Mouse (Mus musculus): Measurements from ENCODE around the gene Tmem175. TPM values are rescaled to one million over a fixed set of nuclear protein-coding genes. Genes with fewer than 3 reads are reported as not detected.

The Tmem175 gene
- polyA plus RNA-seq, 1 experiment: 50.5 TPM

GRCm38 (mm10) chr5:108693872-108694288 lies 64.3 kb downstream of the Tmem175 start:
- 0 out of 2 replicates have a peak, but pooled peaks have one; percentile 10 for TF ChIP-seq POLR2A (IDR thresholded peaks at IDR 0.05; ENCODE audit: borderline replicate concordance, extremely low read depth, low read depth, low read length)
- no peak for TF ChIP-seq CTCF (IDR thresholded peaks at IDR 0.05; ENCODE audit: insufficient read depth, low read length)
- WGBS: under 1% methylated on average over 29 of the region's 43 CpGs
- Histone ChIP-seq H3K4me3 (replicated peaks; ENCODE audit: extremely low read depth, low read depth, low read length) (peak overlapping the region; percentile 86), H3K4me1 (ENCODE audit: control insufficient read depth, insufficient read depth, low read length) (peaks cover 6% of the 10 kb centered on the region; the same call in 1 of the 2 replicates)
- peak; percentile 77 for DNase-seq

- peak; percentile 53 for DNase-seq
- whole genome bisulfite sequencing: under 1% methylated on average over 93 of the region's 99 CpGs
- TF ChIP-seq CTCF (IDR thresholded peaks at IDR 0.05; ENCODE audit: insufficient read depth, low read length): no peak
- no peak for TF ChIP-seq POLR2A (IDR thresholded peaks at IDR 0.05; ENCODE audit: borderline replicate concordance, extremely low read depth, low read depth, low read length)
- H3K4me3 ChIP-seq (replicated peaks; ENCODE audit: extremely low read depth, low read depth, low read length): peak overlapping the region; percentile 80
- peaks cover 6% of the 10 kb centered on the region; the same call in 1 of the 2 replicates for H3K4me1 ChIP-seq (ENCODE audit: control insufficient read depth, insufficient read depth, low read length)
Observed at GRCm38 (mm10) chr5:108694352-108695261, 65.0 kb downstream of the Tmem175 start.

GRCm38 (mm10) chr5:108695861-108696260 lies 66.3 kb downstream of the Tmem175 start:
- H3K4me1 ChIP-seq (ENCODE audit: control insufficient read depth, insufficient read depth, low read length): peaks cover 6% of the 10 kb centered on the region; the same call in 1 of the 2 replicates
- DNase-seq: no peak
- H3K4me3 ChIP-seq (replicated peaks; ENCODE audit: extremely low read depth, low read depth, low read length): no peak overlapping the region
- WGBS: 97% methylated on average over 12 of the region's 12 CpGs
- TF ChIP-seq CTCF (IDR thresholded peaks at IDR 0.05; ENCODE audit: insufficient read depth, low read length): no peak
- no peak for TF ChIP-seq POLR2A (IDR thresholded peaks at IDR 0.05; ENCODE audit: borderline replicate concordance, extremely low read depth, low read depth, low read length)

GRCm38 (mm10) chr5:108696542-108696941 lies 67.0 kb downstream of the Tmem175 start:
- Histone ChIP-seq H3K4me3 (replicated peaks; ENCODE audit: extremely low read depth, low read depth, low read length) (no peak overlapping the region), H3K4me1 (ENCODE audit: control insufficient read depth, insufficient read depth, low read length) (peaks cover 6% of the 10 kb centered on the region; the same call in 1 of the 2 replicates)
- WGBS: 75% methylated on average over 3 of the region's 3 CpGs
- no peak for DNase-seq
- no peak for TF ChIP-seq POLR2A (IDR thresholded peaks at IDR 0.05; ENCODE audit: borderline replicate concordance, extremely low read depth, low read depth, low read length)
- TF ChIP-seq CTCF (IDR thresholded peaks at IDR 0.05; ENCODE audit: insufficient read depth, low read length): no peak

- Histone ChIP-seq H3K4me1 (ENCODE audit: control insufficient read depth, insufficient read depth, low read length) (peaks cover 6% of the 10 kb centered on the region; the same call in 1 of the 2 replicates), H3K4me3 (replicated peaks; ENCODE audit: extremely low read depth, low read depth, low read length) (no peak overlapping the region)
- DNase-seq: no peak
- TF ChIP-seq POLR2A (IDR thresholded peaks at IDR 0.05; ENCODE audit: borderline replicate concordance, extremely low read depth, low read depth, low read length): no peak
- no peak for TF ChIP-seq CTCF (IDR thresholded peaks at IDR 0.05; ENCODE audit: insufficient read depth, low read length)
- 49% methylated on average over 4 of the region's 4 CpGs for WGBS
Observed at GRCm38 (mm10) chr5:108697341-108697753, 67.8 kb downstream of the Tmem175 start.

Other genes starting within 250 kb of the Tmem175 start
- gene Pde6b, start 241.4 kb upstream of the Tmem175 start, polyA plus RNA-seq (2012; rRNA removed): not detected in 2 replicates
- 19.3 and 33.6 TPM in 2 replicates for gene Atp5k, start 195.3 kb upstream of the Tmem175 start, polyA plus RNA-seq (2012; rRNA removed)
- gene Mfsd7a, start 180.9 kb upstream of the Tmem175 start, polyA plus RNA-seq (2012; rRNA removed): 6.8 and 9.7 TPM in 2 replicates
- gene Pcgf3, start 168.5 kb upstream of the Tmem175 start, polyA plus RNA-seq (2012; rRNA removed): 7.4 and 11.1 TPM in 2 replicates
- gene Cplx1, start 79.7 kb upstream of the Tmem175 start, polyA plus RNA-seq (2012; rRNA removed): 0.05 and 0.19 TPM in 2 replicates
- gene Gak, start within 50 bp of the Tmem175 start, polyA plus RNA-seq (2012; rRNA removed): 78.8 and 87.5 TPM in 2 replicates
- 28.4 and 34.5 TPM in 2 replicates for gene Idua, start 30.6 kb downstream of the Tmem175 start, polyA plus RNA-seq (2012; rRNA removed)
- gene Dgkq, start 39.9 kb downstream of the Tmem175 start, polyA plus RNA-seq (2012; rRNA removed): 24.5 and 27.5 TPM in 2 replicates
- 0.05 and 0.11 TPM in 2 replicates for gene Slc26a1, start 45.8 kb downstream of the Tmem175 start, polyA plus RNA-seq (2012; rRNA removed)
- gene Fgfrl1, start 62.6 kb downstream of the Tmem175 start, polyA plus RNA-seq (2012; rRNA removed): 48.5 and 48.7 TPM in 2 replicates
- not detected in 2 replicates for gene Rnf212, start 145.2 kb downstream of the Tmem175 start, polyA plus RNA-seq (2012; rRNA removed)
- gene Tmed11, start 165.6 kb downstream of the Tmem175 start, polyA plus RNA-seq (2012; rRNA removed): not detected in 2 replicates
- not detected in 2 replicates for gene Vmn2r8, start 179.1 kb downstream of the Tmem175 start, polyA plus RNA-seq (2012; rRNA removed)
- gene Vmn2r9, start 222.8 kb downstream of the Tmem175 start, polyA plus RNA-seq (2012; rRNA removed): not detected in 2 replicates

All from lung, adult 2 months (tissue).